ENCODE assay signal across 24 mouse cellular contexts in the genomic region with DNA sequence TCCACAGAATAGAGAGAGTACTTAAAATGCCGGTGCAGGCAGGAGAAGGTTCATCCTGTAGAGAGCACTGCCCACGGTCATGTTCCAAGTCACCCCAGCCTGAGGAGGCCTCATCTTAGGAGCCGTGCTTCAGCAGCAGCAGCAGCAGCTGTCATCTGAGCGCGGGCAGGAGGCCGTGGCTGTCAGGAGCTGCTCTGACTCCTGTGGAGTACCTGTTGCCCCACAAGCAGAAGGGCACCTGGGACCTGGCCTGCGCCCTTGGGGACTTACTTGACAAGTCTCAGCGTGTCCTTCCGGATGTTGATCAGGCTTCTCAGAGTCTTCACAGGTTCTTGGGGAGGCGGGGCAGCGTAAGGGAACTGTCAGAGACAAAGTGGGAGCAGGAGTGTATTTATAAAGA. TPM values are rescaled to one million over a fixed set of nuclear protein-coding genes. Genes with fewer than 3 reads are reported as not detected.
DNase-seq lines count a peak whose midpoint lies in the region; TF ChIP-seq lines count a peak whose summit lies in the region.
"Had no signal": no experiment of that assay in that cellular context is flagged by ENCODE, and none has a peak within 500 bp of the region (broad histone marks: within the 10 kb centered on the region; RNA-seq: fewer than 3 reads in every experiment).

No protein-coding gene starts in this region.

- peaks cover 18 to 31% of the 10 kb centered on the region in 2 experiments for H3K36me3 ChIP-seq in CH12.LX (replicated peaks in 1 of 2; ENCODE audit: control insufficient read depth in 1 of 2, insufficient read depth in 1 of 2, low read length in 1 of 2)
- peaks cover 10% of the 10 kb centered on the region; the same call in 1 of the 2 replicates for H3K36me3 ChIP-seq in heart, embryonic 10.5 days
- H3K36me3 ChIP-seq: heart, embryonic 15.5 days had no signal

- peak overlapping the region; percentile 6; the same call in 1 of the 2 replicates for H3K27ac ChIP-seq in CH12.LX (ENCODE audit: insufficient read depth, low read depth)
- H3K27ac ChIP-seq in heart, embryonic 10.5 days: no peak overlapping the region
- H3K27ac ChIP-seq: forebrain, embryonic 13.5 days; heart, embryonic 15.5 days; kidney, postnatal 0 days; limb, embryonic 13.5 days; liver, embryonic 14.5 days; midbrain, embryonic 15.5 days had no signal

- DNase-seq in lung, postnatal 25 days (ENCODE audit: low spot score): peak; percentile 3
- DNase-seq in lung, postnatal 14 days: no peak
- DNase-seq in CH12.LX (ENCODE audit: extremely low read depth) (peak; percentile 73), adipocyte (ENCODE audit: low spot score) (no peak)
- peak; percentile 34 for DNase-seq in fat pad, adult 2 months (ENCODE audit: extremely low read depth, low read depth, low spot score)
- DNase-seq in thymus, postnatal 14 days: peak; percentile 70
- no peak for DNase-seq in adrenal gland, postnatal 36 days
- DNase-seq in heart, embryonic 10.5 days (ENCODE audit: low spot score): no peak
- DNase-seq: adrenal gland, postnatal 10 days; cerebellum, adult 11-12 months; cerebellum, postnatal 25 days; gastrocnemius, postnatal 10 days; heart, adult 18-20 months; kidney, adult 18-20 months; retina, postnatal 1 day had no signal

- no peak overlapping the region for H3K9ac ChIP-seq in CH12.LX (ENCODE audit: insufficient read depth, low read depth)
- H3K9ac ChIP-seq: forebrain, embryonic 13.5 days; heart, embryonic 15.5 days; limb, embryonic 13.5 days; liver, embryonic 14.5 days; midbrain, embryonic 15.5 days had no signal

- WGBS in heart, embryonic 10.5 days: 45% methylated on average over 11 of the region's 11 CpGs

- H3K4me3 ChIP-seq in CH12.LX (replicated peaks in 1 of 3; ENCODE audit: low read depth in 2 of 3, low read length in 2 of 3, poor library complexity in 1 of 3): no peak overlapping the region
- H3K4me3 ChIP-seq in heart, embryonic 10.5 days: no peak overlapping the region
- H3K4me3 ChIP-seq: forebrain, embryonic 13.5 days; heart, embryonic 15.5 days; limb, embryonic 13.5 days; megakaryocyte, embryonic 14.5 days; midbrain, embryonic 15.5 days; myocyte had no signal

- dilution Hi-C loops in CH12.LX (cut with MboI; ENCODE audit: extremely low pct_ligation_motif_present, extremely low pct_unique_long_range_greater_than_20kb, low sequenced_read_pairs): no loop called here

- TF ChIP-seq CTCF in CH12.LX (conservative IDR thresholded peaks at IDR 0.05 in 1 of 2, IDR thresholded peaks at IDR 0.05 in 1 of 2; ENCODE audit: low read depth in 2 of 2, low read length in 2 of 2): no peak

- H3K9me3 ChIP-seq in CH12.LX (replicated peaks; ENCODE audit: low read length): no peaks in the 10 kb centered on the region
- no peaks in the 10 kb centered on the region for H3K9me3 ChIP-seq in heart, embryonic 10.5 days
- H3K9me3 ChIP-seq: forebrain, embryonic 13.5 days; heart, embryonic 15.5 days; limb, embryonic 13.5 days; megakaryocyte, embryonic 14.5 days; midbrain, embryonic 15.5 days had no signal

- no peaks in the 10 kb centered on the region for H3K79me2 ChIP-seq in CH12.LX (replicated peaks; ENCODE audit: control insufficient read depth, extremely low read depth, insufficient read depth, poor library complexity, severe bottlenecking)

- TF ChIP-seq RAD21 in CH12.LX (IDR thresholded peaks at IDR 0.05; ENCODE audit: low read depth, low read length): no peak; the same call in 1 of the 2 replicates

- H3K27me3 ChIP-seq in CH12.LX (replicated peaks): no peaks in the 10 kb centered on the region
- 0 out of 2 replicates have a peak, but pooled peaks cover 5% of the 10 kb centered on the region for H3K27me3 ChIP-seq in heart, embryonic 10.5 days (ENCODE audit: insufficient read depth, poor library complexity, severe bottlenecking)
- H3K27me3 ChIP-seq: forebrain, embryonic 13.5 days; heart, embryonic 15.5 days; limb, embryonic 13.5 days; midbrain, embryonic 15.5 days had no signal

- peak; percentile 49; the same call in 1 of the 2 replicates for TF ChIP-seq EP300 in CH12.LX (IDR thresholded peaks at IDR 0.05; ENCODE audit: low read length)

- TF ChIP-seq POLR2A in CH12.LX (IDR thresholded peaks at IDR 0.05; ENCODE audit: low read depth, low read length): no peak

- no peak overlapping the region; the same call in 1 of the 2 replicates for H3K4me2 ChIP-seq in CH12.LX (ENCODE audit: insufficient read depth, low read depth, poor library complexity, severe bottlenecking)
- H3K4me2 ChIP-seq: forebrain, embryonic 13.5 days; heart, embryonic 15.5 days; limb, embryonic 13.5 days; midbrain, embryonic 15.5 days had no signal

- H3K4me1 ChIP-seq in CH12.LX (ENCODE audit: control insufficient read depth in 1 of 2, insufficient read depth in 2 of 2): peaks cover 31 to 56% of the 10 kb centered on the region in 2 experiments
- peaks cover 6% of the 10 kb centered on the region; the same call in 1 of the 2 replicates for H3K4me1 ChIP-seq in heart, embryonic 10.5 days
- H3K4me1 ChIP-seq: heart, embryonic 15.5 days; megakaryocyte, embryonic 14.5 days had no signal

- in situ Hi-C loops in CH12.LX (cut with MboI; ENCODE audit: low pct_ligation_motif_present, low pct_unique_long_range_greater_than_20kb, low sequenced_read_pairs): no loop called here

TF ChIP-seq in CH12.LX, 34 proteins besides CTCF, POLR2A, EP300 and RAD21 (continues in another document):
- TF ChIP-seq HCFC1 (IDR thresholded peaks at IDR 0.05; ENCODE audit: low read depth, low read length) (no peak), KAT2A (IDR thresholded peaks at IDR 0.05; ENCODE audit: insufficient replicate concordance, low read length) (no peak), ZKSCAN1 (IDR thresholded peaks at IDR 0.05; ENCODE audit: borderline replicate concordance, low read depth, low read length) (no peak), UBTF (IDR thresholded peaks at IDR 0.05; ENCODE audit: low read depth, low read length) (peak; percentile 81; the same call in 1 of the 2 replicates), RCOR1 (conservative IDR thresholded peaks at IDR 0.05; ENCODE audit: low read depth, low read length) (peak; percentile 64; the same call in 1 of the 2 replicates), ZC3H11A (IDR thresholded peaks at IDR 0.05; ENCODE audit: low read depth, low read length) (no peak), PAX5 (IDR thresholded peaks at IDR 0.05; ENCODE audit: low read length) (no peak), BHLHE40 (IDR thresholded peaks at IDR 0.05; ENCODE audit: low read depth, low read length) (peak; percentile 50), ZMIZ1 (IDR thresholded peaks at IDR 0.05; ENCODE audit: low read depth, low read length) (no peak), NRF1 (IDR thresholded peaks at IDR 0.05; ENCODE audit: low read depth, low read length) (no peak), SMC3 (IDR thresholded peaks at IDR 0.05; ENCODE audit: low read depth, low read length) (0 out of 2 replicates have a peak, but pooled peaks have one; percentile 15), MAX (IDR thresholded peaks at IDR 0.05; ENCODE audit: low read length) (peak; percentile 38; the same call in 1 of the 2 replicates), MEF2A (IDR thresholded peaks at IDR 0.05; ENCODE audit: borderline replicate concordance, low read depth, low read length) (peak; percentile 74; the same call in 1 of the 2 replicates), MYC (IDR thresholded peaks at IDR 0.05; ENCODE audit: low read depth, low read length) (no peak), MAFK (IDR thresholded peaks at IDR 0.05; ENCODE audit: insufficient replicate concordance, low read length) (no peak), NELFE (IDR thresholded peaks at IDR 0.05; ENCODE audit: low read depth, low read length) (no peak), SIN3A (IDR thresholded peaks at IDR 0.05; ENCODE audit: low read length) (peak; percentile 82), CHD2 (IDR thresholded peaks at IDR 0.05; ENCODE audit: low read length) (0 out of 2 replicates have a peak, but pooled peaks have one; percentile 43), MXI1 (IDR thresholded peaks at IDR 0.05; ENCODE audit: low read depth, low read length) (0 out of 2 replicates have a peak, but pooled peaks have one; percentile 63), ELF1 (IDR thresholded peaks at IDR 0.05; ENCODE audit: low read depth, low read length) (peak; percentile 27), ETS1 (conservative IDR thresholded peaks at IDR 0.05; ENCODE audit: low read depth, low read length) (peak; percentile 59; the same call in 1 of the 2 replicates), ZNF384 (IDR thresholded peaks at IDR 0.05; ENCODE audit: low read depth, low read length) (no peak), E2F4 (IDR thresholded peaks at IDR 0.05; ENCODE audit: insufficient replicate concordance, low read depth, low read length) (no peak), TCF12 (IDR thresholded peaks at IDR 0.05; ENCODE audit: low read depth, low read length) (peak; percentile 83; the same call in 1 of the 2 replicates), JUN (IDR thresholded peaks at IDR 0.05; ENCODE audit: insufficient read depth, low read depth, low read length) (no peak), MAZ (IDR thresholded peaks at IDR 0.05; ENCODE audit: low read depth, low read length) (peak; percentile 85), POLR2AphosphoS2 (IDR thresholded peaks at IDR 0.05; ENCODE audit: low read depth, low read length) (no peak), JUND (conservative IDR thresholded peaks at IDR 0.05; ENCODE audit: low read depth, low read length) (no peak), CHD1 (IDR thresholded peaks at IDR 0.05; ENCODE audit: low read depth, low read length) (peak; percentile 98), USF2 (conservative IDR thresholded peaks at IDR 0.05; ENCODE audit: low read depth, low read length) (no peak)

RNA-seq across cellular contexts. Expression of a gene that starts 26.8 kb away (rescaled TPM):
- 0.67 and 2.6 TPM in 2 replicates for total RNA-seq in CH12.LX (2012; rRNA removed)
- 2.0 and 3.0 TPM in 2 replicates for total RNA-seq in CH12.LX (2014; rRNA removed)
- polyA plus RNA-seq in CH12.LX (2012; ENCODE audit: insufficient read length, low read depth): 0.12 and 0.26 TPM in 2 replicates
- total RNA-seq in adrenal gland, postnatal 36 days (2021): under 1 TPM in 1 of 2 experiments, not detected in 1; 0.10 TPM
- polyA plus RNA-seq in heart, embryonic 10.5 days (2016; fragmentation: Nextera tagmentation; extraction: Ambion mirVana): 0.31 and 0.74 TPM in 2 replicates
- total RNA-seq: hematopoietic stem cell, adult 5-6 weeks had no signal

RNA-seq across cellular contexts. Expression of a gene that starts 50.8 kb away (rescaled TPM):
- total RNA-seq in CH12.LX (2012; rRNA removed): 17.2 and 39.3 TPM in 2 replicates
- total RNA-seq in CH12.LX (2014; rRNA removed): 7.2 and 8.7 TPM in 2 replicates
- 8.7 and 10.9 TPM in 2 replicates for polyA plus RNA-seq in CH12.LX (2012; ENCODE audit: insufficient read length, low read depth)
- 1 to 10 TPM; 8.1 TPM for total RNA-seq in adrenal gland, postnatal 36 days (2021)
- polyA plus RNA-seq in heart, embryonic 10.5 days (2016; fragmentation: Nextera tagmentation; extraction: Ambion mirVana): 7.3 and 8.5 TPM in 2 replicates

RNA-seq across cellular contexts. Expression of a gene that starts 55.0 kb away (rescaled TPM):
- 34.0 and 42.1 TPM in 2 replicates for total RNA-seq in CH12.LX (2012; rRNA removed)
- 32.2 and 38.8 TPM in 2 replicates for total RNA-seq in CH12.LX (2014; rRNA removed)
- polyA plus RNA-seq in CH12.LX (2012; ENCODE audit: insufficient read length, low read depth): 51.8 and 57.6 TPM in 2 replicates
- 10 to 100 TPM; 57.6 to 68.8 TPM for total RNA-seq in adrenal gland, postnatal 36 days (2021)
- polyA plus RNA-seq in heart, embryonic 10.5 days (2016; fragmentation: Nextera tagmentation; extraction: Ambion mirVana): 48.7 and 56.4 TPM in 2 replicates

Comparison
In these comparisons a context has a peak if more than half of its experiments do, and no peak if none do; other contexts are left out.
1. DNase-seq: peak in lung, postnatal 25 days (single experiment), CH12.LX (single experiment), fat pad, adult 2 months (single experiment) and thymus, postnatal 14 days (single experiment); none in lung, postnatal 14 days (single experiment), adrenal gland, postnatal 36 days (0 of 2), adipocyte (single experiment) and heart, embryonic 10.5 days (single experiment).